Mouse (Mus musculus): ENCODE data around the gene Zfp526. TPM values are rescaled to one million over a fixed set of nuclear protein-coding genes. Genes with fewer than 3 reads are reported as not detected.

The Zfp526 gene
- total RNA-seq, 2 experiments from 2014 or later: 18.0 to 27.6 TPM

Other genes with a start within 250 kb of the Zfp526 start
- gene Rabac1, start 248.7 kb upstream of the Zfp526 start, total RNA-seq (2015; ENCODE audit: low replicate concordance): 8.3 and 8.8 TPM in 2 replicates
- 7.3 and 18.0 TPM in 2 replicates for gene Rabac1, start 248.7 kb upstream of the Zfp526 start, total RNA-seq (2017; ENCODE audit: low replicate concordance)
- gene Atp1a3, start 215.5 kb upstream of the Zfp526 start, total RNA-seq (2015; ENCODE audit: low replicate concordance): 5.4 and 15.1 TPM in 2 replicates
- 3.3 TPM in 1 of 2 replicates, not detected in the other for gene Atp1a3, start 215.5 kb upstream of the Zfp526 start, total RNA-seq (2017; ENCODE audit: low replicate concordance)
- gene Grik5, start 149.1 kb upstream of the Zfp526 start, total RNA-seq (2015; ENCODE audit: low replicate concordance): 5.4 and 12.3 TPM in 2 replicates
- 2.2 and 3.7 TPM in 2 replicates for gene Grik5, start 149.1 kb upstream of the Zfp526 start, total RNA-seq (2017; ENCODE audit: low replicate concordance)
- gene Zfp574, start 148.9 kb upstream of the Zfp526 start, total RNA-seq (2015; ENCODE audit: low replicate concordance): 7.5 and 7.6 TPM in 2 replicates
- gene Zfp574, start 148.9 kb upstream of the Zfp526 start, total RNA-seq (2017; ENCODE audit: low replicate concordance): 4.5 and 6.0 TPM in 2 replicates
- gene Pou2f2, start 41.7 kb upstream of the Zfp526 start, total RNA-seq (2015; ENCODE audit: low replicate concordance): 4.2 and 6.1 TPM in 2 replicates
- 1.6 and 2.7 TPM in 2 replicates for gene Pou2f2, start 41.7 kb upstream of the Zfp526 start, total RNA-seq (2017; ENCODE audit: low replicate concordance)
- gene Dedd2, start 810 bp upstream of the Zfp526 start, total RNA-seq (2015; ENCODE audit: low replicate concordance): 29.9 and 31.4 TPM in 2 replicates
- 87.7 and 89.0 TPM in 2 replicates for gene Dedd2, start 810 bp upstream of the Zfp526 start, total RNA-seq (2017; ENCODE audit: low replicate concordance)
- 122 and 132 TPM in 2 replicates for gene Gsk3a, start 16.4 kb downstream of the Zfp526 start, total RNA-seq (2015; ENCODE audit: low replicate concordance)
- 53.0 and 74.3 TPM in 2 replicates for gene Gsk3a, start 16.4 kb downstream of the Zfp526 start, total RNA-seq (2017; ENCODE audit: low replicate concordance)
- 0.72 and 3.4 TPM in 2 replicates for gene Erf, start 29.3 kb downstream of the Zfp526 start, total RNA-seq (2015; ENCODE audit: low replicate concordance)
- 0.61 and 1.8 TPM in 2 replicates for gene Erf, start 29.3 kb downstream of the Zfp526 start, total RNA-seq (2017; ENCODE audit: low replicate concordance)
- gene Cic, start 46.3 kb downstream of the Zfp526 start, total RNA-seq (2015; ENCODE audit: low replicate concordance): 114 and 181 TPM in 2 replicates
- 70.5 and 90.7 TPM in 2 replicates for gene Cic, start 46.3 kb downstream of the Zfp526 start, total RNA-seq (2017; ENCODE audit: low replicate concordance)
- 20.2 and 26.8 TPM in 2 replicates for gene Pafah1b3, start 76.6 kb downstream of the Zfp526 start, total RNA-seq (2015; ENCODE audit: low replicate concordance)
- 8.9 and 17.3 TPM in 2 replicates for gene Pafah1b3, start 76.6 kb downstream of the Zfp526 start, total RNA-seq (2017; ENCODE audit: low replicate concordance)
- gene Prr19, start 80.0 kb downstream of the Zfp526 start, total RNA-seq (2015; ENCODE audit: low replicate concordance): not detected in 2 replicates
- not detected in 2 replicates for gene Prr19, start 80.0 kb downstream of the Zfp526 start, total RNA-seq (2017; ENCODE audit: low replicate concordance)
- gene Tmem145, start 84.7 kb downstream of the Zfp526 start, total RNA-seq (2015; ENCODE audit: low replicate concordance): not detected in 2 replicates
- not detected in 2 replicates for gene Tmem145, start 84.7 kb downstream of the Zfp526 start, total RNA-seq (2017; ENCODE audit: low replicate concordance)
- 0.42 TPM in 1 of 2 replicates, not detected in the other for gene Megf8, start 95.7 kb downstream of the Zfp526 start, total RNA-seq (2015; ENCODE audit: low replicate concordance)
- gene Megf8, start 95.7 kb downstream of the Zfp526 start, total RNA-seq (2017; ENCODE audit: low replicate concordance): 0.64 TPM in 1 of 2 replicates, not detected in the other
- gene Cnfn, start 148.3 kb downstream of the Zfp526 start, total RNA-seq (2015; ENCODE audit: low replicate concordance): not detected in 2 replicates
- gene Cnfn, start 148.3 kb downstream of the Zfp526 start, total RNA-seq (2017; ENCODE audit: low replicate concordance): not detected in 2 replicates
- gene Lipe, start 177.3 kb downstream of the Zfp526 start, total RNA-seq (2015; ENCODE audit: low replicate concordance): 1.1 and 10.9 TPM in 2 replicates
- 0.23 and 13.1 TPM in 2 replicates for gene Lipe, start 177.3 kb downstream of the Zfp526 start, total RNA-seq (2017; ENCODE audit: low replicate concordance)
- gene Cxcl17, start 191.5 kb downstream of the Zfp526 start, total RNA-seq (2015; ENCODE audit: low replicate concordance): not detected in 2 replicates
- gene Cxcl17, start 191.5 kb downstream of the Zfp526 start, total RNA-seq (2017; ENCODE audit: low replicate concordance): not detected in 2 replicates